ENCODE assay signal across 12 mouse cellular contexts in the genomic region with DNA sequence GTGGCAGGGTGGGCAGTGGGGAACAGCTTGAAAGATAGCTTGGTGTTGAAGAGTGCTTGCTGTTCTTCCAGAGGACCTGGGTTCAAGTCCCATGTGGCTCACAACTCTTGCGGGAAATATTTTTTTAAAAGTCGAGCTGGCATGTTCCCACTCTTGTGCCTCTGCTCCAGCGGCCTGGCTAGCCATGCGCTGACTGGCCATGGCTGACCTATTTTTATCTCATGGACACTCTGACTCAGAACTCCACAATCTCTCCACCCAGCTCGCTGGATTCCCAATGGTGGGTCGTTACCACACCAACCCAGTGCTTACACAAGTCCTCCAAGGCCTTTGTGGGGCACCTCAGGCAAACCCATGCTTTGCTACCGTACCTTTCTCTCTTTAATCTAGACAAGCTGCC. TPM values are rescaled to one million over a fixed set of nuclear protein-coding genes. Genes with fewer than 3 reads are reported as not detected.
A peak's percentile ranks its signal among the peaks of the same experiment; 100 is the strongest.
DNase-seq lines count a peak whose midpoint lies in the region; ATAC-seq and TF ChIP-seq lines count a peak whose summit lies in the region.
"Had no signal": no experiment of that assay in that cellular context is flagged by ENCODE, and none has a peak within 500 bp of the region (broad histone marks: within the 10 kb centered on the region; RNA-seq: fewer than 3 reads in every experiment).

No protein-coding gene starts in this region.

- H3K27me3 ChIP-seq in kidney, adult 2 months (replicated peaks; ENCODE audit: control insufficient read depth, insufficient read depth, low read length): no peaks in the 10 kb centered on the region
- no peaks in the 10 kb centered on the region for H3K27me3 ChIP-seq in heart, adult 2 months (ENCODE audit: control insufficient read depth, insufficient read depth, low read length)
- no peaks in the 10 kb centered on the region for H3K27me3 ChIP-seq in hindbrain, embryonic 12.5 days

- DNase-seq in kidney, adult 2 months: peak; percentile 10
- no peak for DNase-seq in kidney, adult 9 months
- DNase-seq in adrenal gland, postnatal 10 days: peak; percentile 69
- DNase-seq in heart, adult 2 months: peak; percentile 60 to 76
- DNase-seq in heart, postnatal 4 days: peak; percentile 51
- no peak for DNase-seq in lung, postnatal 14 days
- DNase-seq: kidney, postnatal 14 days; thymus, adult 18-20 months had no signal

- TF ChIP-seq CTCF in kidney, adult 2 months (conservative IDR thresholded peaks at IDR 0.05; ENCODE audit: insufficient read depth, insufficient read length, low read depth, low read length): no peak
- no peak for TF ChIP-seq CTCF in heart, adult 2 months (IDR thresholded peaks at IDR 0.05)

- no peak overlapping the region for H3K4me2 ChIP-seq in hindbrain, embryonic 12.5 days (replicated peaks)

- 74% methylated on average over 7 of the region's 7 CpGs for WGBS in kidney, adult 2 months
- WGBS in heart, adult 2 months: 28% methylated on average over 7 of the region's 7 CpGs
- WGBS in hindbrain, embryonic 12.5 days: 91% methylated on average over 7 of the region's 7 CpGs

- no peak overlapping the region for H3K4me3 ChIP-seq in kidney, adult 2 months (ENCODE audit: insufficient read depth, low read depth, low read length)
- no peak overlapping the region for H3K4me3 ChIP-seq in heart, adult 2 months
- no peak overlapping the region for H3K4me3 ChIP-seq in hindbrain, embryonic 12.5 days
- H3K4me3 ChIP-seq: megakaryocyte, embryonic 14.5 days had no signal

- intact Hi-C loops in heart, adult 2 months (cut with DNase I): loop anchor here (5.0 kb wide), 1 partner anchor 41 kb away; a partner anchor contains a TSS

- ATAC-seq in inflammation-experienced regulatory T-cells, adult 6 months: no peak
- no peak for ATAC-seq in hindbrain, embryonic 12.5 days (ENCODE audit: low FRiP score)

- no peaks in the 10 kb centered on the region for H3K36me3 ChIP-seq in kidney, adult 2 months (ENCODE audit: control insufficient read depth, insufficient read depth, low read length)
- H3K36me3 ChIP-seq in heart, adult 2 months (ENCODE audit: control insufficient read depth, insufficient read depth, low read length): no peaks in the 10 kb centered on the region
- no peaks in the 10 kb centered on the region for H3K36me3 ChIP-seq in hindbrain, embryonic 12.5 days

- TF ChIP-seq EP300 in heart, adult 2 months (IDR thresholded peaks at IDR 0.05; ENCODE audit: insufficient read depth, low read depth, low read length): no peak

- H3K9me3 ChIP-seq in hindbrain, embryonic 12.5 days (replicated peaks): no peaks in the 10 kb centered on the region
- H3K9me3 ChIP-seq: megakaryocyte, embryonic 14.5 days had no signal

- no peak for TF ChIP-seq POLR2A in kidney, adult 2 months (IDR thresholded peaks at IDR 0.05; ENCODE audit: low read depth, low read length)
- TF ChIP-seq POLR2A in heart, adult 2 months (IDR thresholded peaks at IDR 0.05; ENCODE audit: insufficient read depth, low read depth, low read length): no peak

- H3K4me1 ChIP-seq in kidney, adult 2 months (ENCODE audit: control insufficient read depth, insufficient read depth, low read length): no peaks in the 10 kb centered on the region
- H3K4me1 ChIP-seq in heart, adult 2 months (ENCODE audit: control insufficient read depth, insufficient read depth, low read length): no peaks in the 10 kb centered on the region
- no peaks in the 10 kb centered on the region for H3K4me1 ChIP-seq in hindbrain, embryonic 12.5 days

- H3K27ac ChIP-seq in kidney, adult 2 months (ENCODE audit: insufficient read depth, low read depth, low read length): 0 out of 2 replicates have a peak overlapping the region, but pooled peaks have one; percentile 33
- H3K27ac ChIP-seq in heart, adult 2 months: peak overlapping the region; percentile 73
- no peak overlapping the region for H3K27ac ChIP-seq in hindbrain, embryonic 12.5 days
- H3K27ac ChIP-seq: liver, embryonic 14.5 days had no signal

- no peak overlapping the region for H3K9ac ChIP-seq in heart, adult 2 months (ENCODE audit: low read depth, low read length)
- no peak overlapping the region for H3K9ac ChIP-seq in hindbrain, embryonic 12.5 days
- H3K9ac ChIP-seq: liver, embryonic 14.5 days had no signal

- H3K79me2 ChIP-seq in heart, adult 2 months (replicated peaks; ENCODE audit: control insufficient read depth, insufficient read depth, low read length): no peaks in the 10 kb centered on the region

RNA-seq across cellular contexts. Expression of a gene that starts 42.1 kb away (rescaled TPM):
- polyA plus RNA-seq in kidney, adult 2 months (2012; rRNA removed): 6.2 and 8.5 TPM in 2 replicates
- 10 to 100 TPM; 32.1 to 39.1 TPM for total RNA-seq in adrenal gland, postnatal 10 days (2021)
- total RNA-seq in heart, adult 2 months (2021): 10 to 100 TPM; 31.7 to 37.9 TPM
- 12.7 and 17.2 TPM in 2 replicates for polyA plus RNA-seq in heart, adult 2 months (2012; rRNA removed)
- 10 to 100 TPM; 40.4 to 43.0 TPM for total RNA-seq in heart, postnatal 4 days (2021)
- polyA plus RNA-seq in inflammation-experienced regulatory T-cells, adult 6 months (2017; shearing (Covaris generic)): 10 to 100 TPM; 15.8 to 23.3 (median 15.8) TPM
- 42.1 and 47.7 TPM in 2 replicates for polyA plus RNA-seq in hindbrain, embryonic 12.5 days (2016; fragmentation: Nextera tagmentation; extraction: Ambion mirVana)

Comparison
In these comparisons a context has a peak if more than half of its experiments do, and no peak if none do; other contexts are left out.
1. DNase-seq: peak in kidney, adult 2 months (single experiment), adrenal gland, postnatal 10 days (single experiment), heart, adult 2 months (2 of 2) and heart, postnatal 4 days (single experiment); none in kidney, adult 9 months (single experiment) and lung, postnatal 14 days (single experiment).